Mouse (Mus musculus): ENCODE results near the gene Tbc1d17.

The Tbc1d17 gene

DNA sequence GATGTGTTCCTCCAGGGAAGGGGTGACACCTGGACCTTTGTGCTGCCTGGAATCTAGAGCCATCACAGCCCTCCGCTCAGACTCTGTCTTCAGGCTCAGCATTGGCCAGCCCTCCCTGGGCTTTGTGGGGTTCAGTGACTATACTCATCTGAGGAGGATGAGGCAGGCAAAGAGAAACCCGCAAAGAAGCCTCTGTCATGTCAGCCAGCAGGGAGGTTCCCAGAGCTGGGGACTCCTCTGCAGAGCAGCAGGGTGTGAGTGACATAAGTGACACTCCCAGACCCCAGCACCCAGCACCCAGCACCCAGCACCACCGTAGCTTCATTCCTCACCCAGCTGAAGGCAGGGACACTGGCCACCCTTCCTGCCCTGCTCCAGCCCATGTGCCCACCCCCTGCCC, 59.3 kb downstream of the Tbc1d17 start:
- no peak for DNase-seq (ENCODE audit: low spot score)
